Mouse (Mus musculus): ENCODE measurements at regions not wholly inside any gene's neighbourhood (a gene's known extent, or its start where the extent isn't known, plus 50 kb on each side); places are given as distances from the start of the nearest gene placed in this dataset.

GRCm38 (mm10) chr15:26051415-26051814 is 67.2 kb downstream of the Zfp622 start:
- DNase-seq (ENCODE audit: low read depth, low spot score): no peak

GRCm38 (mm10) chr15:26052720-26053316 is 68.7 kb downstream of the Zfp622 start:
- no peak for DNase-seq (ENCODE audit: low read depth, low spot score)

DNA sequence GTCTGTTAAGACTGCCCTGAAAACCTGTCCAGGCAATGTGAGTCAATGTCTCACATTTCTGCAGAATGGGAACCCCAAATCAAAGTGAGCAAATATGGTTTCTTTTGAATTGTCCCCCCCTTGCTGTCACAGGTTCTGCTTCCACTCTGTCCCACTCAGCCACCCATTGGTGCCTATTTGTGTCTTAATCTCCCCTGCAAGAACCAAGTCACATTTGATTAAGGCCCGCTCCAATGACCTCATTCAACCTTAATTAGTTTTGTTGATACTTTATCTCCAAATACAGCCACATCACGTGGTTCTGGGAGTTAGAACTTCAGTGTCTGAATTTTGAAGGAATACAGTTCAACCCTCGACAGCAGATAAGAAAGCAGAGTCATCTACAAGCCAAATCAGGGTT is 73.9 kb downstream of the Zfp622 start:
- DNase-seq (ENCODE audit: low read depth, low spot score): no peak

DNA sequence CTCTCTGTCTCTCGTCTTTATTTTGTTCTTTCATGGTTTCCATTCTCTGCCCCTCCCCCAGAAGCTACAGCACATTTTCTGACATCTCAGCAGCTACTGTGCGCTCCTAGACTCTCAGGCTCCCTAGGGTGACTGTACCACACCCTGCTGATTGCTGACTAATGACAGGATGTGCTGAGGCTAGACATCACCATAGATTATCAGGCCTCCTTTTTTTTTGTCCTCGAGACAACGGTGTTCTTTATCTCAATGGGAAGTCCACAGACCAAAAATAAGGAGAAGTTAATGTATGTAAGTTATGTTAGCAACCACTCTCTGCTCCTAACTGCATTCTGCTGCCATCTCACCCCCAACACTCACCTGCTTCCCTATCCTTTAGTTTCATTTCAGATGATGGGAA is 116.0 kb downstream of the Zfp622 start:
- no peak for DNase-seq (ENCODE audit: low read depth, low spot score)

- no peak for DNase-seq (ENCODE audit: low read depth, low spot score)
Measured at GRCm38 (mm10) chr15:26107993-26108392, 123.8 kb downstream of the Zfp622 start.

GRCm38 (mm10) chr15:26144197-26144596 is 160.0 kb downstream of the Zfp622 start:
- no peak for DNase-seq (ENCODE audit: low read depth, low spot score)

GRCm38 (mm10) chr15:26158499-26158898 is 150.3 kb upstream of the March11 start:
- DNase-seq (ENCODE audit: low read depth, low spot score): peak; percentile 47

- no peak for DNase-seq (ENCODE audit: low read depth, low spot score)
Measured at GRCm38 (mm10) chr15:26184930-26185329, 123.9 kb upstream of the March11 start.

- DNase-seq (ENCODE audit: low read depth, low spot score): no peak
Measured at GRCm38 (mm10) chr15:26195576-26195975, 113.3 kb upstream of the March11 start.

DNA sequence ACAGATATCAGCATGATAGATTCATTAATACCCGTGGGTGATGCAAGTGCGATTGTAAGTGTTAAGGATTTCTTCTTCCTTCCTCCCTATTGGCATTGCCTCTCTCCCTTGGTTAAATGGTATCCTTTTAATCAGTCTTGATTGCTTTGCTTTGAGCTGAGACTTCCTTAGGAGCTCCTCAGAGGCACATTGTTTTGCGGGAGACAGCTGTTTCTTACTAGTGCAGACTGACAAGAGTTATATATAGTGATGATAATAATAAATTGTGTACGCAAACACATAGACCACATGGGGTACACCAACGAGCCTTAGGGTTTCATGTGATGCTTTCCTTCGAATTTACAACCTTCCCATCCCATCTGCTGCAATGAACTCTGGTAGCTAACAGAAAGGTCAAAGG is 102.0 kb upstream of the March11 start:
- DNase-seq (ENCODE audit: low read depth, low spot score): no peak

DNA sequence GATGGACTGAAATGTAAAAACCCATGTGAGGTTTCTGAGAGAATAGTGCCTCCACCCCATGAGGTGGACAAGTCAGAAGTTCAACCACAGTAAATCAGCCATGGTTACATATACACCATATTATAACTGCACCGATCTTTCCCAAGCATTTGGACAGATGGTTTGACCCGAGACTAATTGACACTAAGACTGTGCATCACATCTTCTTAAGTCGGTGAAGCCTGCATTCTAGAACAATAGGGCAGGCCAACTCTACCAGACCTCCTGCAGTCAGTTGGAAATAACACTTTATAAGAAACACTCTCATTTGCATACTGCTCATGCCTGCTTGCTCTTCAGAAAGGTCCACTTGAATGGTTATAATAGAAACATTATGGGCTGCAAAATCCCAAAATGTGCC is 88.0 kb upstream of the March11 start:
- DNase-seq (ENCODE audit: low read depth, low spot score): no peak

DNA sequence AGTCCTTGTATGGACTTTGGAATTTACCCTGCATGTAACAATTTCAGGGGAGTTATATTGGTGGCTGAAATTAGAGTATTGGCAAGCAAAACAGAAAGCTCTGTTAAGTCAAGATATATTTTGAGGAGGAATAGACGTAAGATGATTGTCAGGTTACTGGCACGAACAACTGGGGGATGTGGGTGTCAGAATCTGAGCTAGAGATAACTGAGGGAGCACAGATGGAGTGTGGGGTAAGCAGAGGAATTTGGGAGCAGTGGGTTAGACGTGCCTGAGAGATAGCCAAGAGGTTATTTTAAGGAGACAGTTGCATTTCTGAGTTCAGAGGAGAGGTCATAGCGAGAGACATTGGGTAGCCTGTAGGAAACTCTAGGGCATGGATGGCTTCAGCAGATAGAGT is 80.2 kb upstream of the March11 start:
- no peak for DNase-seq (ENCODE audit: low read depth, low spot score)

Measured in brain, embryonic 18.5 days (tissue).